Mouse (Mus musculus): ENCODE results near the gene Syt16. TPM values are rescaled to one million over a fixed set of nuclear protein-coding genes. Genes with fewer than 3 reads are reported as not detected.

The Syt16 gene
- total RNA-seq, 2 experiments from 2014 or later = not detected

- DNase-seq = no peak
These were observed 108.5 kb downstream of the Syt16 start for GRCm38 (mm10) chr12:74105811-74106513.

DNA sequence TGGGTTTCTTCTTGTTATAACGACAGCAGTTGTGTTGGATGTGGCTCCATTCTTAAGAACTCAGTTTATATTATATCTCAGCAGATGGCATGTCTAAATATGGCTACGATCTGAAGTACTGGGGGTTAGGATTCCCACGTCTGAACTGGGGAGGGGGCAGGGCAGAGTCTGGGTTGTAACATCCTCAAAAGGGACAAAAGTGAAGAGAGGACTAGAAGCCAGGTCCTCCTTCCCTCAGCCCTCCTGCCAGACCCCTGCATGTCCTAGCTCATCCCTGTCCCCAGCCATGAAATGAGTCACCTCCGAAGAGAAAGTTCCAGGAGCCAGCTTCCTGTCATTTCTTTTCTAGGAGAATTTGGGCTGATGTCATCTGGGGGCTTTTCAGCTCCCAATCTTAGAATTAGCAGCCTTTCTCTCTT lies 111.2 kb downstream of the Syt16 start:
- no peak for DNase-seq

- no peak for DNase-seq
These were observed 112.1 kb downstream of the Syt16 start for GRCm38 (mm10) chr12:74109462-74110068.

DNA sequence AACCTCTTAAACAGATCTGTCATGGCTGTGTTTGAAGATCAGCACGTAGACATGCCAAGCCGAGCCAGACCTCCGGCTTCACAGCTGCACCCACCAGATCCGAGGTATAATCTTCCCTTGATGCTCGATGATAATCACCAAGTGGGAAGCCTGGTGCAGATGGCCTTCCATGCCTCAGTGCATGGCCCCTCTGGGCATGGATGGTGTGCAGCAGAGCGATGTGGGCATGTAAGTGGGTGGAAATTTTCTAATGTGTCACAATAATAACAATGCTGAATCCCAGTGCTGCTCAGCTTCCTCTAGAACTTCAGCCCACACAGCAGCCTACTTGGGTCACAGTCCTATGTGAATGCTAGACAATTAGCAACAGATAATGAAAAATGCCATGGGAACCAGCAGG lies 119.4 kb downstream of the Syt16 start:
- no peak for DNase-seq

DNA sequence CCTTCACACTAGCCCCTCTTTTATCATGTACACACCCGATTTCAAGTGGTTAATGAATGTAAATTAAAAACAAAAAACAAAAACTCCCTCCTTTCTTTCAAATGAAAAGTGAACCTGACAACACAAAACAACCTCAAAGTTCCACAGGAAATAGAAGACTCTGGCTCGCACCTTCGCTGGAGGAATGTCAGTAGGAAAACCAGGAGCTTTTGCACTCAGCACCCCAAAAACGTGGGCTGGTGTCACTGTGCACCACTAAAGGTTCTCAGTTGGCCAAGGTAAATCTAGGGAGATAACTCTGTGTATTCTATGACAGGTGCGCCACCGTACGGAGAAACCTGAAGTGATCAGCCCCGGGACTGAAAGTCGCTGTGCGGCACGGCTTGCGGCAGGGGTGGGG lies 128.3 kb downstream of the Syt16 start:
- no peak for DNase-seq

GRCm38 (mm10) chr12:74128229-74128628 lies 130.8 kb downstream of the Syt16 start:
- no peak for DNase-seq

GRCm38 (mm10) chr12:74131790-74132189 lies 134.3 kb downstream of the Syt16 start:
- no peak for DNase-seq

DNA sequence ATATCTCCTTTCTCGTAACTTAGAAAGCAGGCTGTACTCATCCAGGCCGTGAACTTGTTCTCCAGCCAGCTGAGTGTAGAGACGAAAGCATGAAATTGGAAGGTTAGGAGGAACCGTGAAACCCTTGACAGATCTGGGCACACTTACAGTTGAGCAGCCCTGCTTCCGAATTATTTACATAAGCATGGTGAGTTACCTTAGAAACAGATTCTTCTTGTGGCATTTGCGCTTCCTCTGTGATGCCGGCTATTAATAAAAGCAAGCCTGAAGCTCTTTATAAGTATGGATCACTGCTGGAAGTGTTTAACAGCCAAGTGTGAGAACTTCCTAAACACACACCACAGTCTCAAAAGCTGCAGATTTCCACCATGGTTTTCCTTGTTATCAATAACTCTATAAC lies 144.7 kb downstream of the Syt16 start:
- no peak for DNase-seq

- DNase-seq = no peak
These were observed 146.9 kb downstream of the Syt16 start for GRCm38 (mm10) chr12:74144385-74144784.

GRCm38 (mm10) chr12:74160791-74161190 lies 163.3 kb downstream of the Syt16 start:
- DNase-seq = no peak

DNA sequence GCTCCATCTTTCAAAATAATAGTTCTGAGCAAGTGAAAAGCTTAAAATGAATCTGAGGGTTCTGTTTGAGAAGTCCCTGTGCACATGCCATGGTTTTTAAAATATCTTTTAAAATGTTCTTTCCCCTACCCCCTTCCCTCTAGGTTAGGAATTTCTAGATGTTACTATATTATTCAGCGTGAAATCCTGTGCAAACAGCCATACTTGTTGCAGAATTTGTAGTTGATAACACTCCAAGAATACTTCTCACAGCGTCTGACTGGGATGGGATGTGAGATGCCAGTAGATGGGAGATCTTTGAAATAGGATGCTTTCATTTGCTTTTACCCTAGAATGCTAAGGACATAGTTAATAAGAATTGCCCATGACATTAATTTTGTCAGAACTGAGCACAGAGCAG lies 165.6 kb downstream of the Syt16 start:
- no peak for DNase-seq

- DNase-seq = no peak
These were observed 173.8 kb downstream of the Syt16 start for GRCm38 (mm10) chr12:74171257-74171656.

DNA sequence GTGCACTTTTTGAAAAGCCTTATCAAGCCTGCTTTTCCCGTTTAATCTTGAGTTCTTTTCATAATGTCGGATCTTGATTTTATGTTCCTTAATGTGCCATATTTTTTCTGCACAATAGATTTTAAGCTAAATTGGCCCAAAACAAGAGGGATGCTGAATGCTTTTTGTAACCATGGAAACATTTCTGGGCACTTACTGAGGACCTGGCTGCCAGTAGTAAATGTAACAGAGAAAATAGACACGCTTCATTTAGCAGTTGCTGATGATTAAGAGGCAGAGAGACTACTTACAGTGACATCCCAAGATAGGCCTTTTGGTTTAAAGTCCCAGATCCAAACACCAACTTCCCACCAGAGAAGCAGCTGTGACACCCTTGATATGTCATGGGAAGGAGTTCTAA lies 176.4 kb downstream of the Syt16 start:
- no peak for DNase-seq

- DNase-seq = no peak
These were observed 187.1 kb downstream of the Syt16 start for GRCm38 (mm10) chr12:74184596-74184995.

DNA sequence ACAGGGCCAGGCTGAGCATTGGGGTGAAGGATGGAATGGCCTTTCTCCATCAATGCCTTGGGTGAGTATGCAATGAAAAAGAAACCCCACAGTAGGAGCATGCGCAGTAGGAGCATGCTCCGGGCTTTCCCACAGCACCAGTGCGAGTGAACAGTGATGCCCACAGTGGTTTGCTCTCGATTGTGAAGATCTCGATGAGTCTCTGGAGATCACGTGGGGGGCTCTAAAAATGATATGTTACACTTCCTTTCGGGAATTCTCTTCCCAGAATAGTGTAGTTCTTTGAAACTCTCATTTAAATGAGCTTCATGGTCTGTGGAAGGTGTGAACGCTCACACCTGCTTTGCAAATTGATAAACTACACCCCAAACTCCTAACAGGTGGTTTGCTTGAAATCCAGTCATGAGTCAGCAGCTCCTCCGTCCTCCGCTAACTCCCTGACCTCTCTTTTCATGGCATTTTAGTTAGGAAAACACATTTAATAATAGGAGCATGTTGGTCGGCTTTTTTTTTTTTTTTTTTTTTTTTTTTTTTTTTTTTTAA lies 190.9 kb downstream of the Syt16 start:
- no peak for DNase-seq

DNA sequence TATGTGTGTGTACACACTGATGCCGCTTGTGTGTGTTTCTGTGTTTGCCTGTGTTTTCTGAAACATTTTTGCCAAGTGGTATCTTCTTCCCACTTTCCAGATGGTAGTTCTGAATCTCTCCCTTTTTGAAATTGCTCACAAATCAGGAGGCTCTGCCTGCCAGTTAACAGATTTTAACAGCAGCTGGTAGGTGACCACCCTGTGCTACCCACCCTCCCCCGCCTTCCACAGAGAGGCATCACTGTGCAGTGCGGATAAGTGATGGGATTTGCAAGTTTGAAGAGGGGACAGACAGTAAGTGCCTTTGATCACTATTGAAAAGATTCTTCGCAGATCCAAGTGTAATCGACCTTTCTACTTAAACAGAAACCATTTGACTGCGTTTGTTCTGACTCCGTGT lies 191.4 kb downstream of the Syt16 start:
- DNase-seq = no peak

GRCm38 (mm10) chr12:74189840-74190239 lies 192.4 kb downstream of the Syt16 start:
- no peak for DNase-seq

DNA sequence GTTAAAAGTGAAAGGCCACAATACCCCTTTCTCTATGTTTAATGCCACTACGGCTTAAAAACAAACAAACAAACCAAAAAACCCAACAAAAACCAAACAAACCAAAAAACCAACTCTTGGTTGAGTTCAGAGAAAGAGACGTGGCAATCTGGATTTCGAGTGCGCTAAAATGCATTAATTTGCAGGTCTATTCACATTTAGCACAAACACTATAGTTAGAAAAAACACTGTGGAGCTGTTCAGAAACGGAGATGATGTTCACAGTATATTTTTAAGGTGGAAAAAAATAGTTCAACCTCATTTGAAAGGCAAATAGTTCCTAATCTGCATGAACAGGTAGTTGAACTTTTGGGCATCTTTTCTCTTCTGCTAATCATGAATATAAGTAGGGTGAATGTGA lies 192.8 kb downstream of the Syt16 start:
- no peak for DNase-seq

DNA sequence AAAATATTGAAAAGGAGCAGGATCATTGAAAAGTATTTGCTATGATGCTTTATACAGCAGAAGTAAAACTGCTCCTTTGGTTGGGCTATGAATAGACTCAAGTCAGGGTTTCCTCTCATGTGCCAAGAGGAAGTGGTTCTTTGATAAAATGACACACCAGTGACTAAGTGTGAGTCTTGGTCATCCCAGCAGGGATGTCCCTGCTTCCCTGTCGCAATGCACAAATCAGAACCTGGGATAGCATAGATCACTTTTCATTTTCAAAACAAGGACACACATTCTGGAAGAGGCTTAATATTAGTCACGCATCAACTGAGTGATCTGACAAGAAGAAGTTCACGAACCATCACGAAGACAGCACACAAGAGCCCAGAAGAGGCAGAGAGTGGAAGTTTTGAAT lies 195.1 kb downstream of the Syt16 start:
- no peak for DNase-seq

- DNase-seq = no peak
These were observed 203.9 kb downstream of the Syt16 start for GRCm38 (mm10) chr12:74201410-74201809.

DNA sequence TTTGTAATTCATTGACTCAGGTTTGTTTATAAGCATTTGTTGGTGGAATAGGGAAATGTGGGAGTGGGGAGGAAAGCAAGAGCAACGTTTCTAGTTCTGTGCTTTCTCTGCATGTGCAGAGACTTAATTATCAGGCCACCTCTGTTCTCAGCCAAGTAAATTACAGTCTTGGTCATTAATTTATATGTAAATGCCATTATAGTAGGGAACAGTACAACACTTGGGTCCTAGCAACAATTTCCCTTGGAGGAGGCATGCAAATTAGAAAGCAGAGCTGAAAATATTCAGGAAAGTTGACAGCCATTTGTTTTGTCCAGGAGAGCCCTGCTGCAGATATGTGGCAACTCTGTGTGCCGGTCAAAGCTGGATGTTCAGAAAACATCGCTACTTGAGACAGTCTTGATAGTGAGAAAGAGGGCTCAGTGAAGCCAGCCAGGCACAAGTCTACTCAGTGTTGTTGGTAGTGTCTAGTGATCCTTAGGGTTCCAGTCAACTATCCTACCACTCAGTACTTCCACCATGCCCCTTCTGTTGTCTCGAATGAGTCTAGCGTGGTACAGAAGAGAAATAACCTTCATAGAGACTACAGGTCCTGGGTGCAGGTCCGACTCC lies 205.1 kb downstream of the Syt16 start:
- DNase-seq = no peak

DNA sequence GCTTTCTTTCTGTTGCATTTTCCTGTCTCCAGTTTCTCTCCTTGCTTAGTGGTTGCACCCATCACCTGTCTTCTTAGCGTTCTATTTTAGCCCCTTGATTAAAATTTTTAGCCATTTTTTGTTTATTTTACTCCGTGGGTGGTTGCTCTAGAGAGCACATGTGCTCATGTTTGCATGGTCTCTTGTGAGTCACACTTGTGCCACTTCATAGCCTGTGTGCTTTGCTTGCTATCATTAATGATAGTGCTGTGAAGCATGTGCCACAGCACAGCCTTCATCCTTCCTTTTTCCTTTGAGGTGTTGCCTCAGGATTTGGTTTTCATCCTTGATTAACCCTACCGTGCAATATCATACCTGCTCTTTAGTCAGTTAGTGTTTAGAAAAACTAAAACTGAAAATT lies 214.7 kb downstream of the Syt16 start:
- no peak for DNase-seq

DNA sequence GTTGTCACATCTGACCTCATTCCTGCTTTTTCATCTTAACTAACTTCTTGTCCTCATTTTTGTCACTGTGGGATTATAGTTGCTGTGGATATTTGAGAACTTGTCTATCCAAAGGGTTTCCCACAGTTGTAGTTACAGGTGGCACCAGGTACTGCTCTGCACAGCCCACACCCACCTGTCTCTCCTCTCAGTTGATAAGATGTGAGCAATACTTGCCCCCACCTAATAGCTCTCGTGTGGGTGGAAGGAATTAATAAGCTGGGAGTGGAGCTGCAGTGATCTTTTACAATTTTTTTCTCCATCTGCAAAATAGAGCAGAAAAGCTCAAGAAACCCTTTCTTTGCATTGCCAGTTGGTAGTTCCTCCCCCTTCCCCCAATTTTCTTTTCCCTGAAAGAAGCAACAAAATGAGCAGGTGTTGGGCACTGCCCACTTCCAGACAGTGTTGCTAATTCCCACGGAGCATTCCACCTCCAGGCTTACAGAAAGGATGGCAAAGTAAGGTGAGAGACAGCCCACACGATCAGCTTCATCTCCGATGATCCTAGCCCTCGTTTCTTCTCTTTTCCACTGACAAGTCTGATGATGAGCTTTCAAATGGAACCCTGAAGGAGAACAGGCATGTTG lies 218.8 kb downstream of the Syt16 start:
- no peak for DNase-seq
